Mouse (Mus musculus): ENCODE measurements at regions not wholly inside any gene's neighbourhood (a gene's known extent, or its start where the extent isn't known, plus 50 kb on each side); places are given as distances from the start of the nearest gene placed in this dataset.

DNA sequence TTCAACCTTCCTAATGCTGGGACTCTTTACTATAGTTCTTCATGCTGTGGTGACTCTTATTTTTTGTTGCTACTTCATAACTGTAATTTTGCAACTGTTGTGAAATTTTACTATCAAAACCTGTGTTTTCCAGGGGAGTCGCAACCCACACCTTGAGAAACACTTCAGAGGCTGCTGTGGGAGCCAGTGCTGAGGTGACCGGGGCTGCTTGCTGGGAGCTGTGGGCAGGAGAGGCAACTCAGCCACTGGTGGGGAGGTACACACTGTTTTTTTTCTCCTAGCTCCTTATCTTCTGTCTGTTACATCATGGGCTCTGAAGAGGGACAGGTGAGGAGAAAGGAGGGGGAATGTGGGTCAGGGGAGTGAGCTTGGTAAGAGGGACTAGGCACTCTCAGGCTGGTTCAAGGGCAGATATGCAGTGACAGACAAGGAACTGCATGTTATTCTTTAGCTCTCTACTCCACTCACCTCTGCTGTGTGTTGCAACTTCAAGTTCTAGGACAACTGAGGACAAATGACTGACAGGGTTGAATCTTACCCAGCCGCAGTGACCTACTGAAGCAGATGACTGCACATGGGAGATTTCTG is 62.7 kb upstream of the Hhip start:
- peak; percentile 62 for ATAC-seq (replicated peaks; ENCODE audit: poor library complexity, severe bottlenecking)

DNA sequence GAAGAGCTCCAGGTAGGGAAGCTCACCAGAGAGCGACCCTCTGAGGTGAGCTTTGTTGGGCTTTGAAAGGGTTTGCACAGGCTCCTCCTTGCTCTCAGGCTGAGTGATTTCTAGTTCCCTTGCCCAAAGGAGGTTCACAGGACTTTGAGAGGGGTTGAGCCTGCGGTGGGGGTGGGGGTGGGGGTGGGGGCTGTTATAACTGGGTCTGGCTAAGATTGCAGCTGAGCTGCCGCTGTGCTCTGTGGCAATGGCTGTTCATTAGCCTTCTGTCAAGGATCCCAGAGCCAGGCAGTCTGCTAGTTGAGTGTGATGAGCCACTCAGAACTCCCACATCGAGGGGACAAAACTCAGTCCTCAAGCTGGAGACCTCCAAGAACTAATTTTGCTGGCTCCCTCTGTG is 59.5 kb upstream of the Hhip start:
- ATAC-seq (replicated peaks; ENCODE audit: poor library complexity, severe bottlenecking): no peak

Measured in granulocyte monocyte progenitor cell, adult 5-6 weeks (primary cell).